Mouse (Mus musculus) ES-Bruce4 (cell line): ENCODE measurements at regions not wholly inside any gene's neighbourhood (a gene's known extent, or its start where the extent isn't known, plus 50 kb on each side); places are given as distances from the start of the nearest gene placed in this dataset.

Source experiments
- CTCF ChIP-seq: IDR thresholded peaks from one replicate; pipeline ENCODE4 v1.8.1; 2011; ENCODE audit warnings: low read depth, low read length
- POLR2A ChIP-seq: IDR thresholded peaks from one replicate; pipeline ENCODE4 v1.8.1; 2011; ENCODE audit warnings: low read length; ENCODE audit not compliant: insufficient read depth

DNA sequence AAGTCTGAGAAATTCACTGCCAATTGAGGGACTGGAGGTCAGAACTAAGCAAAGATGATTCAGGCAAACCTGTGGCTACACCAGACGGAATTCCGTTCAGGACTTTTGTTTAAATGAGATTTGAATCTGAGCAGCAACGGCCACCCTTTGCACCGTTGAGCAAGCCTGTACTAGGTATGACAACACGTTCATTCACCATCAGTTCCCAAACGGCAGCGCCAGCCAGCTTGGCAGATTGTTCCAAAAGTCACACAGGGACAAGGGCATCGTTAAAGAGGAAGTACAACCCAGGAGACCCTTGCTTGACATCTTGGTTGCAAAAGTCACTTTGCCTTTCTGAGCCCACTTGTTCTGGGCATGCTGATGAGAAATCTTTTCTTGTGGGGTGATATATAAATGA is 233.5 kb downstream of the Foxo1 start:
- TF ChIP-seq CTCF (no peak), POLR2A (no peak)
